Mouse (Mus musculus) urinary bladder, postnatal 14 days (tissue): Measurements from ENCODE around the gene Ddx19b.
"Not testable (repeated sequence)": the region's sequence is repeated elsewhere in the genome, so short reads cannot be mapped to it uniquely, and the experiment has no call there.

Experiments used
- DNase-seq: peaks from one replicate; pipeline ENCODE4 v3.0.0; 2021; ENCODE audit warnings: low spot score

The Ddx19b gene

DNA sequence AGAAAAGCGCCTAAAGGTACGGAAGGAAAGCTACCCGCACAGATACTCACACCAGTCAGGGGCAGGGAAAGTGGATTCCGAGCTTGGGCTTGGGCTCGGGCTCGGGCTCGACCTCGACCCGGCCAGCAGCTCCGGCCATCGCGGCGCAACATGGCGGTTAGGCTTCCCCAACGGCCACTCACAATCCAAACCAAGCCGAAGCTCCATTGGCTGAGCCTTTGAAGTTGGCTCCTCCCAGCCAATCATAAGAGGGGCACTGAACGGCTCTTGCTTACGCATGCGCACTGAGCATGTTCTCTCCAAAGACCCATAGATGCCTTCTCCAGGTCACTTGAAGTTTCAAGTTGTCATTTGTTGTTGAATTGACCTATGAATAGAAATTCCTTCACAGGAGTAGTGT is at the start of gene Ddx19b:
TSS of gene Ddx19b (minus strand) at position 180 of the 400 bp plus-strand sequence.
- DNase-seq: no peak

DNA sequence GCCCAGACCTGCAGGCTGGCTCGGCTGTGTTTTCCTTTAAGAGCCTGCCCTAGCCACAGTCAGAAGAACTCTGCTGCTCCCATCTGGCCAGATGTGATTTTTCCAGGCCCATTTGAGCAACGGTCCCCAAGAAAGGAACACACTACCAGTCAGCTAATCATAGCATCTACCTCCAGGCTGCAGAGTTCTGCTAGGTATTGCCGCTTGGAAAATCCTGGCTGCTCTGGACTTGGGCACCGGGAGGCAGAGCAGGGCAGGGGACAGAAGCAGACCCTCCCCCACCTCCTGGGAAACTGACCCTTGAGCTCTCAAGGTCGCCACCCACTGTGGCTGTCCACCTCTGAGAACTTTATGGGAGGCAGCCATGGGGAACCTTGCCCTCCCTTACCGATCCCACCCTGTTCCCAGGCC is 48.3 kb upstream of the Ddx19b start:
- no peak for DNase-seq

DNA sequence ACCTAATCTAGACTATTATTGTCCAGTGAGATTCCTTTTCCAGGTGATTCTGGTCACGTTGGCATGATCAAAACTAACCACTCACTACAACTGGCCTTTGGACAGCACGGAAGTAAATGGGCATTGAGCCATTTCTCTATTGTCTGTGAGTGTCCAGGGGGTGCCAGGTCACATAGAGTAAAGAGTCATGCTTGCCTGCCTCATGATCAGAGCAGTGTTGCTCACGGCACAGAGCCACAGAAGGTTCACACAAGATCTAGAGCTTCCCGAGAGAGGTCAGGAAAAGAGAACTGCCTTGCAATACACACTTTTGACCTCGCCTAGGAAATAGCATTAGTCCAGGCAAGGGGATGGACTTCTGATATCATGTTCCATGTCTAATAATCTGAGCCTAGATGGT is 47.9 kb upstream of the Ddx19b start:
- DNase-seq: no peak

DNA sequence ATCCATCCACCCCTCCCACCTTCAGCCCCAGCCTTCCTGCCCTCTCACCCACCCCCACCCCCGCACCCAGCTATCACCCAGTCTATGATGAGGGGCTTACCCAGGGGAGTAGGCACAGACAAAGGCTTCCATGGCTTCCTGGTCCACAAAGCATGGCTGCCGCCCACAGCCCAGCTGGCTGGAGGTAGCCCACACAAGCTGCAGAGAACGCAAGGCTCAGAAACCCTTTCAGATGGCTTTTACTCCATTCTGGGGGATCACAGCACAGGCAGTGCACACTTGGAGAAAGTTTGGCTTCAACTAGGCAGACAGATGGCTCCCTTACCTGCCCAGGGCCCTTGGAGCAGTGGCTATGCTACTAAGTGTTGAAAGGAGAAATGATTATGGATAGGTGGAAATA is 44.4 kb upstream of the Ddx19b start:
- DNase-seq: no peak

DNA sequence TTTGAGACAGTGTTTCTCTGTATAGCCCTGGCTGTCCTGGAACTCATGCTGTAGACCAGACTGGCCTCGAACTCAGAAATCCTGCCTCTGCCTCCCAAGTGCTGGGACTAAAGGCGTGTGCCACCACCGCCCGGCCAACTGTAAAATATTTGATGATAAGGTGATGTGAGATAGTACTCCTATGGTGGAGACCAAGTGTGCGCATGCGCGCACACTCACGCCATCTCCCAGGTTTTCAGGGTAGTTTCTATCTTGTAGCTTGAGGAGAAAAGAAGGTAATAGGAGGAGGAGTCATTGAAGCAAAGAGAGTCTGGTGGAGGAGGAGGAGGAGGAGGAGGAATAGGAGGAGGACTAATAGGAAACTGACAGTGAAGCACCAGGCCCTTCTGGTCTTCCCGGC is 37.1 kb upstream of the Ddx19b start:
- DNase-seq: not testable (repeated sequence)

DNA sequence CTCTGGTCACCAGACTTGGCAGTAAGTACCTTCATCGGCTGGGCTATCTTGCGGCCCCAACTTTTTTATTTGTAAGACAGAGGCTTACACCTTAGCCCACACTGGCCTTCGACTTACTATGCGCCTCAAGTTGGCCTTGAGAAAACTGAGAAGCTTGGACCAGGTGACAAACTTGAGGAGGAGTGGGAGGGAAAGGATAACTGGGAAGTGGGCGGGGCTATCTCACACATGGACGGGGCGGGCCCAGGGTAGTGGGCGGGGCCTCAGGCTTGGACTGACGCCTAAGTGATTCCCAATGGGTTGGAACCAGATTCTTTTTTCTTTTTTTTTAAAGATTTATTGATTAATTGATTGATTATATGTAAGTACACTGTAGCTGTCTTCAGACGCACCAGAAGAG is 35.9 kb upstream of the Ddx19b start:
- DNase-seq: no peak

DNA sequence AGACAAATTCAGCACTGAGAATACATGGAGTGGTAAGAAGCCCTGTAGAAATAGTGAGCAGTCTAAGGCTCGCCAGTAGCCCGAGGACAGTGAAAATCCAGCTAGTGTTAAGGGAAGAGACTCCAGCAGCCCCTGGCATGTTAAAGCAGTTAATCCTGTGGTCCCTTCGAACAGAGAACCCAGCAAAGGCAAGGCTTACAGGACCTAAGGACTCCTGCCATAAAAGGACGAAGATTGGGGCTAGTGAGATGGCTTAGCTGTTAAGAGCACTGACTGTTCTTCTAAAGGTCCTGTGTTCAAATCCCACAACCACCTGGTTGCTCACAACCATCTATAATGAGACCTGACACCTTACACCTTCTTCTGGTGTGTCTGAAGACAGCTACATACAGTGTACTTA is 34.8 kb upstream of the Ddx19b start:
- DNase-seq: no peak

DNA sequence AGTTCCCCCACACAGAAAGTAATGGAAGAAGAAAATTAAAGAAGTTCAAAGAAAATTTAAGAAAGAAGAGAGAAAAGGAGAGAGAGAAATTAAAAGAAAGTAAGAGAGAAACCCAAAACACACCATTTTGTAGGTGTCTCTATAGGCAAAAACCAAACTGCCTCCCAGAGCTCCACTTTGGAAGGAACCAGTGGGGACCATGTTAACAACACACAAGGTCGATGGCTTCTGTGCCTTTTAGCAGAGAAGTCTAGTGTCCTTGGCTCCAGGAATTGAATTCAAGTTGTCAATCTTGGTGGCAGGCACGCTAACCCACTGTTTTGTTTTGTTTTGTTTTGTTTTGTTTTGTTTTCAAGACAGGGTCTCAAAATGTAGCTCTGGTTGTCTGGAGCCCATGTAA is 31.3 kb upstream of the Ddx19b start:
- no peak for DNase-seq

DNA sequence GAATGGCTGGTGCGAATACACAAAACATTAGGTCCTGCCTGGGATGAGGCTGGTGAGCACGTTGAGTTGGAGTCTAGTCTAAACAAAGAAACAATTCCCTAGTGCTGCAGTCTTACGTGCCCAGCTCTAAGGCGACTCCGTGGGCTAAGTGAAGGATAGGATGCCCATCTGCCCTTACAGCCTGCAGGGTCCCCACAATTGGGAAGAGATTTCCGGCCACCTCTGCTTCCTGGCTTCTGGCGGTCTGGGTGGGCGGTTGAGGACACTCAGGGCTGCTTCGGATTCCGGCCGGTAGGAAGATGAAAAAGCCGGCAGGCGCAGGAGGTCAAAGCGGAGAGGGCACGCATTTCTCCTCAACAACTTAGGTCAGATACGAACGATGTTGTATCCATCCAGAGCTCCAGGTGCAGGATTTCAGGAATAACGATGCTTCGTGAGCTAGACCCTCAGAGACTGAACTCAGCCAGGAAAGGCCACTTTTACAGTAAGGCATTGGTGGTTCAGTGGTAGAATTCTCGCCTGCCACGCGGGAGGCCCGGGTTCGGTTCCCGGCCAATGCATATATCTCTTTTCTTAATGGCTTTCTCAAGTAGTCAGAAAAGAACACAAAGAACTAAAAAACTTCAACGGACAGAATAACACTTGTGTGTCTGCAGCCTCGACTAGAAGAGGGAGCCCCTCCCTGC is 30.7 kb upstream of the Ddx19b start:
- peak; percentile 87 for DNase-seq

DNA sequence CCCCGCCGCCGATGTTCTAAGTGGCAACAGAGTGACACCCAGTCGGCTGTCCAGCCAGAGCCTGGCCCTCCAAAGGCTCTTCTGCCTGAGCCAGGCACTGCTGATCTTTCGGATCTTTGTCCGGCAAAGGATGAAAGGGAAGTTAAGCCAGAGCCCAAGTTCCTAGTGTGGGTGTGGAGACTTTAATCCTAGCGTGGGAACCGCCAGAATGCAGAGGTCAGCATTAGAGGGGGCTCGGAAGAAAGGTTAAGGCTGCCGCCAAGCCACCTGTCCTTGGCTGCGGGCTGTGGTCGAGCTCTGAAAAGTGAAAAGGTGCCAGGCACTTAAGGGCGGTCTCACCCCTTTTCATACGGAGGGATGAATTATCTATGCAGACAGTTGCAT is 30.1 kb upstream of the Ddx19b start:
- DNase-seq: no peak

DNA sequence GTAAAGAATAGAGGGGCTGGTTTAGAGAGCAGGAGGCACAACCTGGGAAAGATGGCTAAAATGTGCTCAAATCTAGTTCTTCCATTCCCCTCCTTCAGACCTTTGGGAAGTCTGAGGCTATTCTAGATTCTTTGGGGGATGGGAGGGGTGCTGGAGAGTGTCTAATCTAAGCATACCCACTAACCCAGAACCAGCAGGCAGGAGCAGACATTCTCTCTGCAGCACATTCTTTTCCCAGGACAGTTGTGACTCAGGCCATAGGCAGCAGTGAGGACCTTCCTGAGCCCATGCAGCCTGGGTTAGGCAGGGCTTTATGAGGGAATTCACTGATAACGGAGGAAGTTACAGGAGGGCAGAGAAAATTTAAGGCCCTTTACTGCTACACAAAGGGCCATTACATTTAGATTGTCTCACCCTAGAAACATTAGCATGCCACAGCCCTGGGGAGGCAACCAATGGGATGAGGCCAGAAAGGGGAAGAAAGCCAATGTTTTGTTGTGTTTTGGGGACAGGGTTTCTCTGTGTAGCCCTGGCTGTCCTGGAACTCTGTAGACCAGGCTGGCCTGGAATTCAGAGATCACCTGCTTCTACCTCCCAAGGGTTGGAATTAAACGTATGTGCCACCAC is 27.5 kb upstream of the Ddx19b start:
- DNase-seq: no peak

DNA sequence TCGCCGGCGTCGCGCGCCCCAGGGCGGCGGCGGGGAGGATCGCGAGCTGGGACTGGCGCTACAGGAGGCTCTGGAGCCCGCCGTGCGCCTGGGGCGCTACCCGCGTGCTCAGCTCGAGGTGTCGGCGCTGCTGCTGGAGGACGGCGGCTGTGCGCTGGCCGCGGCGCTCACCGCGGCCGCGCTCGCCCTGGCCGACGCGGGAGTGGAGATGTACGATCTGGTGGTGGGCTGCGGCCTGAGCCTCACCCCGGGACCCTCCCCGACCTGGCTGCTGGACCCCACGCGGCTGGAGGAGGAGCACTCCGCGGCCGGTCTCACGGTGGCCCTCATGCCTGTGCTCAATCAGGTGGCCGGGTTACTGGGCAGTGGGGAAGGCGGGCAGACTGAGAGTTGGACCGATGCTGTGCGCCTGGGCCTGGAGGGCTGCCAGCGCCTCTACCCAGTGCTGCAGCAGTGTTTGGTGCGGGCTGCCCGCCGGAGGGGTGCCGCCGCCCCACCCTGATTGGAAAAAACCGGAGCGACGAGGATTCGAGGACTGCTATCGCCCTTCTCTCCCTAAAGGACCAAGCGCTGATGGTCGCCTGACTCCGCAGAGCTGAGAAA is 25.2 kb upstream of the Ddx19b start:
- DNase-seq: peak; percentile 38

DNA sequence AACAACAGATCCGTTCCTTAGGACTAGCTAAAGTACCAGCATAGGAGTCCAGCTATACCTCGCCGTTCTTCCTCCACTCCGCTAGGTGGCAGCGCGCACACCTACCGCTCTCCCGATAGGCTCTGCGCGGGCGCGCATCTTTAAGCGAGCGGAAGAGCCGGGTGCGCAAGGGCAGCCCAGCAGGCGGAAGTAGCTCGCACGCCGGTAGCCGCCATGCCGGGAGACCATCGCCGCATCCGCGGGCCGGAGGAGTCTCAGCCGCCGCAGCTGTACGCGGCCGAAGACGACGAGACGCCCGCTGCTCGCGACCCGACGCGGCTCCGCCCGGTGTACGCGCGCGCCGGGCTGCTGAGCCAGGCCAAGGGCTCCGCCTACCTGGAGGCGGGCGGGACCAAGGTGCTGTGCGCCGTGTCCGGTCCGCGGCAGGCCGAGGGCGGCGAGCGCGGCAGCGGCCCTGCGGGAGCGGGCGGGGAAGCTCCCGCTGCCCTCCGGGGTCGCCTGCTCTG is 24.7 kb upstream of the Ddx19b start, which contains the start of gene Exosc6:
TSS of gene Exosc6 (plus strand) at position 182 of the 506 bp plus-strand sequence.
- DNase-seq: peak; percentile 91

DNA sequence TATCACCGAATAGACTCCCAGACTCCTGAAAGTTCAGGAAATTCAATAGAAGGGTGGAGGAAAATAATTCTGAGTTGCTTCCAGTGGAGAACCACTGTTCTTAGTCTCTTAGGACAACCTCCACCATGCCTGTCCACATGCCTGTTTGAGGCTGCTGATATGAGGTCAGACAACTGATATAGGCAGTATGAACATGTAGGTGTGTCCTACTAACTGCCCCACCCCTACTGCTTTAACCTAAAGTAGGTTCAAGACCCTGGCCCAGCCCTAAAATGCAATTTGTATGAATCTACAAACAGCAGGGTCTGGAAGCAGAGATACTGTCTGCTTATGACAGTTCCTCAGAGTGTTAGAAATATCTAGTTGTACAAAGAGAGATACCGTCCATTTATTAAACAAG is 24.1 kb upstream of the Ddx19b start:
- no peak for DNase-seq

DNA sequence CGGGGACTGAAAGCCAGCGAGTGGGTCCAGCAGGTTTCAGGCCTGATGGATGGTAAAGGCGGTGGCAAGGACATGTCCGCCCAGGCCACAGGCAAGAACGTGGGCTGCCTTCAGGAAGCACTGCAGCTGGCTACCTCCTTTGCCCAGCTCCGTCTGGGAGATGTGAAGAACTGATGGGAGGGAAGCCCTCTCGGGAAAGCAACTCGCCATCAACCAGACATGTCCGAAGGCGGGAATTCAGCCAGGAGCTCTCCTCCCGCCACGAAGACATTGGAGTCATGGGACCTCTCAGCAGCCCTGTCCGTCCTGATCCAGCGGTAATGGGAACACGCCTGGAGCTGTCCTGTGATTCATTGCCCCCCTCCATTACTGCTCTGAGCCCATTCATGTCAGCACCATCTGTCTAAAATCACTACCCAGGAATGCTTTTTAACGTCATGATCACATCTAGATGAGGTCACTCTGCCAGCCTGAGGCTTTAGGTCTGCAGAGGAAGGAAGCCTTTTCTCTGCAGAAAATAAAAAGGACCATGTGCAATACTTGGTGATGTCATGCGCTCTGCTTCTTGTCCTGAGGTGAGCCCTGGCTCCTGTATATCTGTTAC is 23.6 kb upstream of the Ddx19b start:
- DNase-seq: no peak

DNA sequence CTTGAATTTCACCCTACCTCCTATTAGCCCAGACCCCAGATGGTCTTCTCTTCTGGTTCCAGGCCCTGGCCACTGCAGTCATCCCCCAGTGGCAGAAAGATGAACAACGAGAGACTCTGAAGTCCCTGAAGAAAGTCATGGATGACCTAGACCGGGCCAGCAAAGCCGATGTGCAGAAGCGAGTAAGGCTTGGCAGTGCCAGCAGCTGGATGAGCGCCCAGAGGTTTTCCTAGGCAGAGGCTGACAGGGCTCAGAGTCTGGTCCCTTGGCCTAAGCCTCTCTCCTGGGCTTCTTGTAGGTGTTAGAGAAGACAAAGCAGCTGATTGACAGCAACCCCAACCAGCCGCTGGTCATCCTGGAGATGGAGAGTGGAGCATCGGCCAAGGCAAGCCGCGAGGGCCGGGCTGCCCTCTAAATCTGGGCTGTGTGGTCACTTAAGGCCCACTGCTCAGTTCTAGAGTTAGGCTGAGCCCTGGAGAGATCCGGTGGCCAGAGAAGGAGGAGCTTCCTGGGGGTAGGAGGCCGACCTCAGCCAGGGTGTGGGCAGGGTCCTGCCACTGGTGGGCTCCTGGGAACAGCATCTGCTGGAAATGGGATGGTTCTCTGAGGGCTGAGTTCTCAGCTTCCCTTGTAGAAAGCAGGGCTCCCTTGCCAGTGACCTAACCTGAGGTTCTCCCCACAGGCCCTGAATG is 22.4 kb upstream of the Ddx19b start:
- no peak for DNase-seq

DNA sequence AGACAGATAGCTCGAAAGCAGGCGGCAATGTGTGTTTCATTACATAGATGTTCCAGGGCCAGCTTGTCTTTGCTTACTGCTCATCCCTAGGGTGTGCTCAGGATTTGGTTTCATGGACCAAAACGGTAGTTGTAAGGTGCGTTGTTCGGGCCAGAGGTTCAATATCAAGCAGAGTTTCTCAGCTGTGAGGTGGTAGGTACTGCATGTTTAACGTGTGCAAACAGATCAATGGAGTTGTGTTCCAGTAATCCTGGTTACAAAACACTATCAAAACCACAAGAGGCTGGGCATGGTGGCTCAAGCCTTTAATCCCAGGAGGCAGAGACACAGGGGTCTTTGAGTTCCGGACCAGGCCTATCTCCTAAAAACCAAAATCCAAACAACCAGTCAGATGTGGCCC is 17.6 kb upstream of the Ddx19b start:
- DNase-seq: no peak

DNA sequence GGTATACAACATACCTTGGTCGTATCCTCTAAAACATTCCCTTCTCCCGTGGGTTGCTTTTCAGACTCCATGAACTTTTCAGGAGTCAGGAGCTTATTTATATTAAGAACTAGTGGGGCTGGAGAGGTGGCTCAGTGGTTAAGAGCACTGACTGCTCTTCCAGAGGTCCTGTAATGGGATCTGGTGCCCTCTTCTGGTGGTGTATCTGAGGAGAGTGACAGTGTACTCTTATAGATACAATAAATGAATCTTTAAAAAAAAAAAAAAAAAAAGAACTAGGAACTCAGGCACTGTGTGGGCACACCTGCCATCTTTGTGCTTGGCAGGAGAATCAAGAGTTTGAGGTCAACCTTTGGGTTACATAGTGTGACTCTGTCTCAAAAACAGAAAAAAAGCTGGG is 17.1 kb upstream of the Ddx19b start:
- no peak for DNase-seq

DNA sequence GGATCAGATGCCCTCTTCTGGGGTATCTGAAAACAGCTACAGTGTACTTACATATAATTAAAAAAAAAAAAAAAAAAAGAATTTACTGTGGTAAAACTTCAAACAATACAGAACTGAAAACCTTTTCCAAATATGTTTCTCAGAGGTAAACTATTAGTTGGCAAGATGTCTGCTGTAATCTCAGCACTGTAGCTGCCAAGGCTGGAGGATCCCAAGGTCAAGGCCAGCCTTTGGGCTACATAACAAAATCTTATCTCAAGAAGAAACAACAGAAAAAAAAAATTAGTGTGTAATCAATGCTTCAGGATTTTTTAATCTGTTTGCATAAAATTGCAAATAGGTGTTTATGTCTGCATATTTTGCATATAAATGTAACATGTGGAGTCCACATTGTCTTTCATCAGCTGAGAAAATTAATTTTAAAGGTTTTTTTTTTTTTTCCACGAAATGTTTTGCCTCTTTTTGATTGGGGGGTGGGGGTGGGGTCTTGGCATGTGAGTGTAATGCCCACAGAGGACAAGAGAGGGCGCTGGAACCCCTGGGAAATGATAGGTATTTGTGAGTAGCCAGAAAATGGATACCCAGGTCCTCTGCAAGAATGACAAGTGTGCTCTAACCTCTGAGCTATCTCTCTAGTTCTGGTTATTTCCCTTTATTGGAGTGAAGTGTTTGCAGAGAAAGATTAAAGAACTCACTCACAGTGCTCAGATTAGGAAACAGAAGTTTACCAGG is 12.6 kb upstream of the Ddx19b start:
- DNase-seq: no peak

DNA sequence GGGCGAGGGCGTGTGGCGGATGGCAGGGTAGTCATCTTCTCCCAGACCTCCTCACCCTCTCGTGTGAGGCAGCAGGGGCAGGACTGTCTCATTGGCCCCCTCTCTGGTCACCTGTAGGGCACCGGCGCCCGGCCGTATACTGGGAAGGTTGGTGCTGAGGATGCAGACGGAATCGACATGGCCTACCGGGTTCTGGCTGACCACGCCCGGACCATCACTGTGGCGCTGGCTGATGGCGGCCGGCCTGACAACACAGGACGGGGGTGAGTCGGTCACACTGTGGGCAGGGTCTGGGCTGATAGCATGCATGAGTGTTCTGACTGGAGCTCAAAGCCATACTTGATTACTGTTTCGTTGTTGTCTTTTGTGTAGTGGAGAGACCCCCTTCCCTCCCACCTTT is 11.0 kb upstream of the Ddx19b start:
- DNase-seq: no peak

DNA sequence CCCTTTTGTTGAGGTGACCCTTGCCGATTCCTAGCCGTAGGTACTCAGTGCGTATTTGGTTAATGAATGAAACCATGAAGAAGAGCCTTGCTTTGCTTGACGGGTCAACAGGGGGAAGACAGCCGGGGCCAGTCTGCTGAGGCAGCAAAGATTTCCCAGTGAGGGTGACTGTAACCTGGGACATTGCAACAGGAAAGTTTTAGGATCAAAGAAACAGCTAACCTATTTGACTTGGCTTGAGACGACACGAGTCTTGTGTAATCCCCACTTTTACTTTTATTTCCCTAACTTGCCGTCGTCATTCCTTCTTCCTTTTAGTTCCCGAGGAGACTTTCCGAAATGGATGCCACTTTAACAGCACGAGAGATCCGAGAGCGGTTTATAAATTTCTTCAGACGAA is 5.0 kb upstream of the Ddx19b start:
- no peak for DNase-seq

DNA sequence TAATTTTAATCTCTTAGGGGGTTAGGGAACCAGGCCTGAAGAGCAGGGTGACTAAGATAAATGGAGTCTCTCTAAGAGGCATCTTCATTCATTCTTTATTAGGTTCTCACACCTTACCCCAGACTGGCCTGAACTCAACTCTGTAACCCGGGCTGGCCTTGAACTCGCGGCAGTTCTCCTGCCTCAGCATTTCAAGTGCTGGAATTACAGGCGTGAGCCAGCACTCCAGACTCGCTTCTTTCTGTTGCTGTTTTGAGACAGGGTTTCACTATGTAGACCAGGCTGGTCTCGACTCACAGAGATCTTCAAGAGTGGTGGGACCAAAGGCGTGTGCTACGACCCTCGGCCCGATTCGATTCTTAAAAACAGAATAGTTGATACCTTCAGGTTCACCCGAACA is 2.7 kb upstream of the Ddx19b start:
- DNase-seq: no peak
